In the genomic region with DNA sequence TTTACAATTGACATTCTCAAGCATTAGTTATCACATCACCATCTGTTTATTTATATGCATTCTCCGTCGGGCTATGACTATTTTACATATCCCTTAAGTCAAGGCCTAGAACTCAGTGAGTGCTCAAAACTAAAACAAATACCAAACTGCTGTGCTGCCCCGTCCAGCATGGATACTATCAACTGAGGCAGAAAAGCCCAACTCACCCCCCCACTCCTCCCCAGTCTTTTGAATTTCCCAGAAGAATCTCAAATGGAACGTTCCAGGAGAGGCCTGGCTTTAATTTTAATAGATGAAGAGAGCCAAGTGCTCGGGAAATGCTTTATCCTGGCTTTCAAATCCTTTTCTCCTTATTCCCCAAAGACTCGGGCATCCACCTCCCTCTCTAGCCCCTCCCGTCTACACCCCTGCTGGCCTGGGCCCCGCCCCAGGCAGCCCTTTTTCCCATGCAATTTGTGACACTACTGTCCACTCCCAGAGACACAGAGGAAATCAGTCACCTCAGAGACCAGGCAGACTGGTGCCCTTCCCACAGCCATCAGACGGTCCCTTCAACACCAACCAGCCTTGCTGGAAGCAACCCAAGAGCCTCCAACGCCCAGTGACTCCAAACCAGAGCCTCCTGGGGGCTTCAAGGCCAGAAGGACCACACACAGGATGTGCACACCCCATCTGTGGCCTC, we compare ENCODE assay signal across 15 mouse cellular contexts.
A peak's percentile ranks its signal among the peaks of the same experiment; 100 is the strongest.
DNase-seq lines count a peak whose midpoint lies in the region; ATAC-seq lines count a peak whose summit lies in the region.
"Had no signal": no experiment of that assay in that cellular context is flagged by ENCODE, and none has a peak within 500 bp of the region (broad histone marks: within the 10 kb centered on the region; RNA-seq: fewer than 3 reads in every experiment).

No protein-coding gene starts in this region.

- H3K27me3 ChIP-seq in hindbrain, embryonic 10.5 days (ENCODE audit: insufficient read depth, poor library complexity, severe bottlenecking) = no peaks in the 10 kb centered on the region
- no peaks in the 10 kb centered on the region for H3K27me3 ChIP-seq in hindbrain, embryonic 16.5 days (replicated peaks; ENCODE audit: control insufficient read depth, insufficient read depth, low read length)
- H3K27me3 ChIP-seq in embryonic facial prominence, embryonic 10.5 days (replicated peaks; ENCODE audit: low read depth, poor library complexity, severe bottlenecking) = no peaks in the 10 kb centered on the region

- H3K4me2 ChIP-seq in hindbrain, embryonic 16.5 days (ENCODE audit: low read length) = no peak overlapping the region
- H3K4me2 ChIP-seq: liver, embryonic 11.5 days had no signal

- 0 out of 2 replicates have a peak overlapping the region, but pooled peaks have one; percentile 29 for H3K27ac ChIP-seq in hindbrain, embryonic 10.5 days
- no peak overlapping the region for H3K27ac ChIP-seq in hindbrain, embryonic 16.5 days (ENCODE audit: low read depth, low read length)
- peak overlapping the region; percentile 44 for H3K27ac ChIP-seq in embryonic facial prominence, embryonic 10.5 days (replicated peaks)
- H3K27ac ChIP-seq: midbrain, embryonic 10.5 days had no signal

- no peak for DNase-seq in hindbrain, embryonic 10.5 days (ENCODE audit: low spot score)
- no peak for DNase-seq in embryonic facial prominence, embryonic 10.5 days (ENCODE audit: low spot score)
- peak; percentile 33 for DNase-seq in fibroblast of lung, adult 2 months (ENCODE audit: low read depth)
- peak; percentile 11 to 39 for DNase-seq in heart, postnatal 36 days
- no peak for DNase-seq in embryo, embryonic 11 days
- no peak for DNase-seq in layer of hippocampus, adult 11-12 months (ENCODE audit: low spot score)
- DNase-seq in cerebellum, postnatal 14 days = no peak
- DNase-seq: adrenal gland, postnatal 25 days; kidney, postnatal 14 days had no signal

- WGBS in hindbrain, embryonic 10.5 days = 70% methylated on average over 10 of the region's 10 CpGs
- WGBS in hindbrain, embryonic 16.5 days = 64% methylated on average over 10 of the region's 10 CpGs
- WGBS in embryonic facial prominence, embryonic 10.5 days = 69% methylated on average over 10 of the region's 10 CpGs

- no peaks in the 10 kb centered on the region for H3K36me3 ChIP-seq in hindbrain, embryonic 10.5 days
- no peaks in the 10 kb centered on the region for H3K36me3 ChIP-seq in hindbrain, embryonic 16.5 days (ENCODE audit: control insufficient read depth, insufficient read depth, low read length)
- no peaks in the 10 kb centered on the region for H3K36me3 ChIP-seq in embryonic facial prominence, embryonic 10.5 days (replicated peaks)
- H3K36me3 ChIP-seq: midbrain, embryonic 10.5 days had no signal

- no peak overlapping the region for H3K9ac ChIP-seq in hindbrain, embryonic 16.5 days (ENCODE audit: low read depth, low read length)

- intact Hi-C loops in heart, postnatal 36 days (cut with DNase I) = loop anchor here (2.0 to 5.0 kb wide), 3 partner anchors 52 to 363 kb away; no protein-coding TSS in a partner anchor

- no peaks in the 10 kb centered on the region for H3K9me3 ChIP-seq in hindbrain, embryonic 10.5 days
- H3K9me3 ChIP-seq in hindbrain, embryonic 16.5 days (ENCODE audit: control insufficient read depth, low read length) = no peaks in the 10 kb centered on the region
- H3K9me3 ChIP-seq in embryonic facial prominence, embryonic 10.5 days = no peaks in the 10 kb centered on the region
- H3K9me3 ChIP-seq: midbrain, embryonic 10.5 days had no signal

- ATAC-seq in hindbrain, embryonic 16.5 days = no peak
- ATAC-seq: intestine, embryonic 16.5 days; lung, postnatal 0 days had no signal

- peaks cover 12% of the 10 kb centered on the region; the same call in 1 of the 2 replicates for H3K4me1 ChIP-seq in hindbrain, embryonic 10.5 days (replicated peaks)
- H3K4me1 ChIP-seq in hindbrain, embryonic 16.5 days (ENCODE audit: control insufficient read depth, insufficient read depth, low read depth, low read length) = no peaks in the 10 kb centered on the region
- peaks cover 14% of the 10 kb centered on the region for H3K4me1 ChIP-seq in embryonic facial prominence, embryonic 10.5 days

- no peak overlapping the region for H3K4me3 ChIP-seq in hindbrain, embryonic 10.5 days
- no peak overlapping the region for H3K4me3 ChIP-seq in hindbrain, embryonic 16.5 days (ENCODE audit: low read length)
- no peak overlapping the region for H3K4me3 ChIP-seq in embryonic facial prominence, embryonic 10.5 days
- H3K4me3 ChIP-seq: erythroblast, embryonic 14.5 days; midbrain, embryonic 10.5 days had no signal

Comparison
In these comparisons a context has a peak if more than half of its experiments do, and no peak if none do; other contexts are left out.
1. DNase-seq: peak in fibroblast of lung, adult 2 months (single experiment) and heart, postnatal 36 days (2 of 2); none in hindbrain, embryonic 10.5 days (single experiment), embryonic facial prominence, embryonic 10.5 days (single experiment), embryo, embryonic 11 days (single experiment), layer of hippocampus, adult 11-12 months (single experiment) and cerebellum, postnatal 14 days (0 of 2).